Mouse (Mus musculus): ENCODE data around the gene Mink1. TPM values are rescaled to one million over a fixed set of nuclear protein-coding genes. Genes with fewer than 3 reads are reported as not detected.

Gene Mink1
- total and polyA plus RNA-seq, 3 experiments = 33.8 to 230 (median 57.3) TPM

GRCm38 (mm10) chr11:70591733-70592132 is 29.1 kb downstream of the Mink1 start:
- Histone ChIP-seq H3K27ac (ENCODE audit: control insufficient read depth, low read depth, low read length) (no peak overlapping the region), H3K27me3 (ENCODE audit: control insufficient read depth in 1 of 2, insufficient read depth in 2 of 2, low read length in 2 of 2) (no peaks in the 10 kb centered on the region), H3K36me3 (ENCODE audit: control insufficient read depth in 1 of 2, insufficient read depth in 2 of 2, low read length in 2 of 2) (peaks cover 0 to 5% of the 10 kb centered on the region in 2 experiments), H3K9me3 (replicated peaks; ENCODE audit: insufficient read depth, low read length) (no peaks in the 10 kb centered on the region), H3K4me3 (ENCODE audit: control insufficient read depth in 1 of 2, insufficient read depth in 1 of 2, low read depth in 2 of 2, low read length in 2 of 2) (no peak overlapping the region), H3K4me1 (ENCODE audit: control insufficient read depth in 1 of 2, insufficient read depth in 2 of 2, low read length in 2 of 2) (peaks cover 7 to 11% of the 10 kb centered on the region in 2 experiments; a peak in 2 of 4 replicates), H3K79me2 (ENCODE audit: control insufficient read depth, insufficient read depth, low read length, poor library complexity) (peaks cover 6% of the 10 kb centered on the region), H3K9ac (ENCODE audit: control insufficient read depth, low read depth, low read length, poor library complexity, severe bottlenecking) (no peak overlapping the region)
- DNase-seq (ENCODE audit: low read depth, low spot score) = no peak
- no peak for TF ChIP-seq CHD2 (IDR thresholded peaks at IDR 0.05; ENCODE audit: low read length)
- TF ChIP-seq EP300 (IDR thresholded peaks at IDR 0.05; ENCODE audit: low read depth in 1 of 2, low read length in 2 of 2) = no peak
- no peak for TF ChIP-seq MAZ (IDR thresholded peaks at IDR 0.05; ENCODE audit: low read depth, low read length)
- no peak for TF ChIP-seq TCF12 (IDR thresholded peaks at IDR 0.05; ENCODE audit: low read depth, low read length)
- TF ChIP-seq ZMIZ1 (IDR thresholded peaks at IDR 0.05; ENCODE audit: low read depth, low read length) = no peak
- no peak for TF ChIP-seq ZNF384 (IDR thresholded peaks at IDR 0.05; ENCODE audit: low read depth, low read length)
- TF ChIP-seq ELF1 (IDR thresholded peaks at IDR 0.05; ENCODE audit: low read depth, low read length) = no peak
- TF ChIP-seq GABPA (IDR thresholded peaks at IDR 0.05; ENCODE audit: low read depth, low read length) = no peak
- TF ChIP-seq NELFE (IDR thresholded peaks at IDR 0.05; ENCODE audit: low read depth, low read length) = no peak
- no peak for TF ChIP-seq ETS1 (IDR thresholded peaks at IDR 0.05; ENCODE audit: low read depth, low read length)
- no peak for TF ChIP-seq TAL1 (IDR thresholded peaks at IDR 0.05; ENCODE audit: low read length)
- no peak for TF ChIP-seq E2F4 (IDR thresholded peaks at IDR 0.05; ENCODE audit: borderline replicate concordance, low read depth, low read length)
- no peak for TF ChIP-seq USF2 (IDR thresholded peaks at IDR 0.05; ENCODE audit: borderline replicate concordance in 1 of 2, insufficient read depth in 1 of 2, low read depth in 1 of 2, low read length in 2 of 2)
- no peak for TF ChIP-seq KAT2A (conservative IDR thresholded peaks at IDR 0.05; ENCODE audit: low read depth, low read length)
- no peak for TF ChIP-seq POLR2AphosphoS2 (IDR thresholded peaks at IDR 0.05; ENCODE audit: low read length)

- DNase-seq (ENCODE audit: low read depth, low spot score) = no peak
- peaks cover 6% of the 10 kb centered on the region for H3K79me2 ChIP-seq (ENCODE audit: control insufficient read depth, insufficient read depth, low read length, poor library complexity)
- H3K4me1 ChIP-seq (ENCODE audit: control insufficient read depth in 1 of 2, insufficient read depth in 2 of 2, low read length in 2 of 2) = peaks cover 15 to 30% of the 10 kb centered on the region in 2 experiments
- H3K27ac ChIP-seq (ENCODE audit: control insufficient read depth, low read depth, low read length) = no peak overlapping the region
- no peak overlapping the region for H3K4me3 ChIP-seq (ENCODE audit: control insufficient read depth in 1 of 2, insufficient read depth in 1 of 2, low read depth in 2 of 2, low read length in 2 of 2)
- H3K27me3 ChIP-seq (ENCODE audit: control insufficient read depth in 1 of 2, insufficient read depth in 2 of 2, low read length in 2 of 2) = no peaks in the 10 kb centered on the region
- no peak overlapping the region for H3K9ac ChIP-seq (ENCODE audit: control insufficient read depth, low read depth, low read length, poor library complexity, severe bottlenecking)
- TF ChIP-seq GATA1 (IDR thresholded peaks at IDR 0.05; ENCODE audit: low read depth, low read length) = no peak
- TF ChIP-seq CTCF (IDR thresholded peaks at IDR 0.05 in 2 of 3, conservative IDR thresholded peaks at IDR 0.05 in 1 of 3; ENCODE audit: control insufficient read depth in 1 of 3, insufficient read depth in 1 of 3, low read depth in 2 of 3, low read length in 3 of 3, poor library complexity in 1 of 3, severe bottlenecking in 1 of 3) = no peak
- H3K9me3 ChIP-seq (replicated peaks; ENCODE audit: insufficient read depth, low read length) = no peaks in the 10 kb centered on the region
- peaks cover 5 to 20% of the 10 kb centered on the region in 2 experiments for H3K36me3 ChIP-seq (ENCODE audit: control insufficient read depth in 1 of 2, insufficient read depth in 2 of 2, low read length in 2 of 2)
These were observed 31.7 kb downstream of the Mink1 start for GRCm38 (mm10) chr11:70594253-70594989.

Data from MEL (cell line).